Mouse (Mus musculus): ENCODE measurements at regions not wholly inside any gene's neighbourhood (a gene's known extent, or its start where the extent isn't known, plus 50 kb on each side); places are given as distances from the start of the nearest gene placed in this dataset.

- Histone ChIP-seq H3K27me3 (replicated peaks) (no peaks in the 10 kb centered on the region), H3K27ac (no peak overlapping the region), H3K36me3 (replicated peaks) (no peaks in the 10 kb centered on the region), H3K9ac (no peak overlapping the region), H3K9me3 (no peaks in the 10 kb centered on the region), H3K4me2 (no peak overlapping the region), H3K4me3 (no peak overlapping the region), H3K4me1 (no peaks in the 10 kb centered on the region)
- WGBS = 72% methylated on average over 4 of the region's 4 CpGs
- no peak for ATAC-seq (replicated peaks)
Measured at GRCm38 (mm10) chr3:147252226-147252788, 400.1 kb downstream of the Ttll7 start.

DNA sequence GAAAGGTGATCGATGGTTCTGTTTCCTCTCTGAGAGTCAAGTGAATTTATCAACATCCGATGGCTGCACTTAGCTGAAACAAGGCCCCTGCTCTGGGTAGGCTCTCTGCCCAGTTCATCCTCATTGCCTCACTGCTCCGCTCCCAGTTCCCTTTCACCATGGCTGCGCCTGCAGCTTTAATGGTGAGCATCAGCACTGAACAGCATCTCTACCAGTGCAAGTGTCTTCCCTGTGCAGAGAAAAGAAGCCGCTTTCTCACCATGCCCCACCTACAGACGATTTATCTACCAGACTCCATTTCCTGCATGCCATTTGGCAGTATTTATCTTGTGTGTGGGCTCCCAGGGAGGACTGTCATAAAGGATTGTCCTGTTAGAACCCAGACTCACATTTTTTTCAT, 400.6 kb downstream of the Ttll7 start:
- H3K27me3 ChIP-seq (replicated peaks) = no peaks in the 10 kb centered on the region
- no peak overlapping the region for H3K27ac ChIP-seq
- H3K4me3 ChIP-seq = no peak overlapping the region
- H3K36me3 ChIP-seq (replicated peaks) = no peaks in the 10 kb centered on the region
- no peaks in the 10 kb centered on the region for H3K4me1 ChIP-seq
- no peaks in the 10 kb centered on the region for H3K9me3 ChIP-seq
- H3K9ac ChIP-seq = no peak overlapping the region
- no peak overlapping the region for H3K4me2 ChIP-seq
- ATAC-seq (replicated peaks) = no peak
- 74% methylated on average over 6 of the region's 6 CpGs for WGBS

DNA sequence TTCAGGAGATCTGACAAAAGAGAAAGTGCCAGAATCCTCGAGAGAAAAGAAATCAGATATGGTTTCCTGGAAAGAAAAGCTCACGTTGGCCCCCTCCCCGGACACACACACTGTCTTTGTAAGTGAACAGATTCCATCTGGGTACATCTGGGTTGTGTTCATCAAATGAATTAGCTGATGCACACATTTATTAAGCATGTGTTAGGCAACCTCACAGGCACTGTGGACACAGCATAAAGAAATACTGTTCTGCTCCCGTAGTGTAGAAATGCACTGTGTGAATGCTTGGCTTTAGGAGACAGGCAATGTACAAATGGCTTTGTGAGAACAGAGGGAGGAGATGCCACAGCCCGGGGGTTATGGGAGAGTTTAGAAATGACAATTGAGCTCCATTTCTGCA, 402.3 kb downstream of the Ttll7 start:
- H3K9ac ChIP-seq = no peak overlapping the region
- H3K4me2 ChIP-seq = no peak overlapping the region
- H3K27me3 ChIP-seq (replicated peaks) = no peaks in the 10 kb centered on the region
- H3K27ac ChIP-seq = no peak overlapping the region
- no peak for ATAC-seq (replicated peaks)
- H3K9me3 ChIP-seq = no peaks in the 10 kb centered on the region
- no peak overlapping the region for H3K4me3 ChIP-seq
- H3K36me3 ChIP-seq (replicated peaks) = no peaks in the 10 kb centered on the region
- H3K4me1 ChIP-seq = no peaks in the 10 kb centered on the region
- 42% methylated on average over 5 of the region's 5 CpGs for WGBS

- no peak overlapping the region for H3K27ac ChIP-seq
- H3K36me3 ChIP-seq (replicated peaks) = no peaks in the 10 kb centered on the region
- no peak for ATAC-seq (replicated peaks)
- H3K9ac ChIP-seq = no peak overlapping the region
- H3K27me3 ChIP-seq (replicated peaks) = no peaks in the 10 kb centered on the region
- H3K4me1 ChIP-seq = no peaks in the 10 kb centered on the region
- H3K9me3 ChIP-seq = no peaks in the 10 kb centered on the region
- no peak overlapping the region for H3K4me3 ChIP-seq
- WGBS = 86% methylated on average over 10 of the region's 10 CpGs
- no peak overlapping the region for H3K4me2 ChIP-seq
Measured at GRCm38 (mm10) chr3:147260958-147261595, 408.9 kb downstream of the Ttll7 start.

- no peak for ATAC-seq (replicated peaks)
- WGBS = 84% methylated on average over 5 of the region's 5 CpGs
Measured at GRCm38 (mm10) chr3:147266556-147266955, 414.4 kb downstream of the Ttll7 start.

DNA sequence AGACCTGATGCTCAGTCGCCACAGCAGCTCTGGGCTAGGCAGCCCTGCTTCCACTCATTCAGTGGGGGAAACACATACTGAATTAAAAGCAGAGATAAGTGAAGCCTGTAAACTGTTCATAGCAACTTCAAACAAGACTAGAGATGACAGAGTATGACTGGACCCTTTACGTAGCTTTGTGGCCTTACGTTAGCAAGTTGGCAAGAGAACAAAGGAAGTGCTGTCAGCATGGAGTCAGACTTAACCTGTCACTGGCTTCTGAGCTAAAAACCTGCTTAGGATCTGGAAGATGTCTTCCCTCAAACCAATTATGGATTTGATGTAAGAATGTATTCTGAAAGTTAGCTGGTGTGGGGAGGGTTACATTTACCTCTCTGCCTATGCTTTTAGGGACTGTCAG, 421.3 kb downstream of the Ttll7 start:
- no peaks in the 10 kb centered on the region for H3K9me3 ChIP-seq
- no peak for ATAC-seq (replicated peaks)
- H3K4me2 ChIP-seq = no peak overlapping the region
- H3K27ac ChIP-seq = no peak overlapping the region
- H3K36me3 ChIP-seq (replicated peaks) = no peaks in the 10 kb centered on the region
- no peak overlapping the region for H3K4me3 ChIP-seq
- no peaks in the 10 kb centered on the region for H3K4me1 ChIP-seq
- H3K9ac ChIP-seq = no peak overlapping the region
- 53% methylated on average over 3 of the region's 3 CpGs for WGBS
- no peaks in the 10 kb centered on the region for H3K27me3 ChIP-seq (replicated peaks)

More at GRCm38 (mm10) chr3:147266556-147266955, 414.4 kb downstream of the Ttll7 start:
- H3K4me3 ChIP-seq = no peak overlapping the region
- no peaks in the 10 kb centered on the region for H3K9me3 ChIP-seq
- H3K27ac ChIP-seq = no peak overlapping the region
- H3K4me1 ChIP-seq = no peaks in the 10 kb centered on the region
- no peak overlapping the region for H3K9ac ChIP-seq
- no peaks in the 10 kb centered on the region for H3K27me3 ChIP-seq (replicated peaks)
- H3K4me2 ChIP-seq = no peak overlapping the region
- no peaks in the 10 kb centered on the region for H3K36me3 ChIP-seq (replicated peaks)

- Histone ChIP-seq H3K9me3 (no peaks in the 10 kb centered on the region), H3K4me3 (no peak overlapping the region), H3K4me1 (no peaks in the 10 kb centered on the region), H3K4me2 (no peak overlapping the region), H3K27ac (no peak overlapping the region), H3K9ac (no peak overlapping the region), H3K36me3 (replicated peaks) (no peaks in the 10 kb centered on the region), H3K27me3 (replicated peaks) (no peaks in the 10 kb centered on the region)
- no peak for ATAC-seq (replicated peaks)
Measured at GRCm38 (mm10) chr3:147278602-147279001, 426.4 kb downstream of the Ttll7 start.

- 90% methylated on average over 9 of the region's 9 CpGs for WGBS
- Histone ChIP-seq H3K9ac (no peak overlapping the region), H3K27ac (no peak overlapping the region), H3K4me2 (no peak overlapping the region), H3K27me3 (replicated peaks) (no peaks in the 10 kb centered on the region), H3K36me3 (replicated peaks) (no peaks in the 10 kb centered on the region), H3K4me1 (no peaks in the 10 kb centered on the region), H3K9me3 (no peaks in the 10 kb centered on the region), H3K4me3 (no peak overlapping the region)
- no peak for ATAC-seq (replicated peaks)
Measured at GRCm38 (mm10) chr3:147283724-147284123, 431.6 kb downstream of the Ttll7 start.

DNA sequence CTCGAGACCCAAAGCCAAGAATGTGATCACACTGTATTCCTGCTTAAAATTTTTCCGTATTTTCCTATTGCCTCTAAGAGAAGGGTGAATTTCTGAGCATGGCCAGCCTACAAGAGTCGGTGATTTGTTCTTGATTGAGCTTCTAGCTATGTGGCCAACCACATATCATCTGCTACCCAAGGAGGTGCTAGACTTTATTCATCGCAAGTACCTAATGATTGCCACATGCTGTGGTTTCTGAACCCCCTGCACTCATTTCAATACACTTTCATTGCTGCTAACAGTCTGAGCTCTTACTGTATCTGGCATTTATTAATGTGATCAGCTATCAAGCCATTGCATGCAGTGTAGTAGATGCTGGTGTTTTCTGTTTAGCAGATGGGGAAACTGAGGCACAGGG, 432.2 kb downstream of the Ttll7 start:
- no peaks in the 10 kb centered on the region for H3K36me3 ChIP-seq (replicated peaks)
- 92% methylated on average over 4 of the region's 4 CpGs for WGBS

GRCm38 (mm10) chr3:147285496-147285895, 433.3 kb downstream of the Ttll7 start:
- WGBS = 85% methylated on average over 5 of the region's 5 CpGs
- H3K4me2 ChIP-seq = no peak overlapping the region
- no peak for ATAC-seq (replicated peaks)

More for the DNA sequence above, 432.2 kb downstream of the Ttll7 start:
- H3K9me3 ChIP-seq = no peaks in the 10 kb centered on the region
- H3K4me2 ChIP-seq = no peak overlapping the region
- no peak overlapping the region for H3K4me3 ChIP-seq
- no peaks in the 10 kb centered on the region for H3K4me1 ChIP-seq
- no peak overlapping the region for H3K27ac ChIP-seq
- ATAC-seq (replicated peaks) = no peak
- no peaks in the 10 kb centered on the region for H3K27me3 ChIP-seq (replicated peaks)
- H3K9ac ChIP-seq = no peak overlapping the region

GRCm38 (mm10) chr3:147287503-147287902, 435.3 kb downstream of the Ttll7 start:
- no peak overlapping the region for H3K27ac ChIP-seq
- no peaks in the 10 kb centered on the region for H3K9me3 ChIP-seq
- no peak overlapping the region for H3K4me3 ChIP-seq
- H3K27me3 ChIP-seq (replicated peaks) = no peaks in the 10 kb centered on the region
- no peak overlapping the region for H3K4me2 ChIP-seq
- H3K36me3 ChIP-seq (replicated peaks) = no peaks in the 10 kb centered on the region
- WGBS = 78% methylated on average over 8 of the region's 8 CpGs
- H3K4me1 ChIP-seq = no peaks in the 10 kb centered on the region
- H3K9ac ChIP-seq = no peak overlapping the region
- no peak for ATAC-seq (replicated peaks)

More at GRCm38 (mm10) chr3:147285496-147285895, 433.3 kb downstream of the Ttll7 start:
- Histone ChIP-seq H3K27me3 (replicated peaks) (no peaks in the 10 kb centered on the region), H3K9ac (no peak overlapping the region), H3K36me3 (replicated peaks) (no peaks in the 10 kb centered on the region), H3K9me3 (no peaks in the 10 kb centered on the region), H3K4me3 (no peak overlapping the region), H3K27ac (no peak overlapping the region), H3K4me1 (no peaks in the 10 kb centered on the region)

GRCm38 (mm10) chr3:147291696-147292327, 439.6 kb downstream of the Ttll7 start:
- H3K4me1 ChIP-seq = no peaks in the 10 kb centered on the region
- no peak overlapping the region for H3K4me2 ChIP-seq
- no peaks in the 10 kb centered on the region for H3K36me3 ChIP-seq (replicated peaks)
- no peaks in the 10 kb centered on the region for H3K27me3 ChIP-seq (replicated peaks)
- H3K9me3 ChIP-seq = no peaks in the 10 kb centered on the region
- H3K4me3 ChIP-seq = no peak overlapping the region
- WGBS = 89% methylated on average over 10 of the region's 10 CpGs
- H3K9ac ChIP-seq = no peak overlapping the region
- no peak overlapping the region for H3K27ac ChIP-seq
- ATAC-seq (replicated peaks) = no peak

DNA sequence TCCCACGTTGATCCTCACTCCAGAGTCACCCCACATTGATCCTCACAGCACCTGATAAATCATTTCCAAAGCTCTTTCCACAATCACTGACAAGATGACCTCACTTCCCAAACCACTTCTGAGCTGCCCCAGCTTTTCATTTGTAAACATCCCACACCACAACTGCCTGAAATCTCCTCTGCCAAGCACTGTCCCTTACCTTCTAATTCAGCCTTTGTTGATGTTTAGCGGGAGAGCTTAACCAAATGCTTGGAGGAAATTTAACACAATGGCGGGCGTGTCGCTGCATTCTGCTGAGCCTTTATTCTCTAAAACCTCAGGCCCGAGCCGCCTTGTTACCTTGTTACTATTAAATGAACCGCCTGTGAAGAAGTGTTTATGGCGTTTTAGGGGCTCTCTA, 445.9 kb downstream of the Ttll7 start:
- Histone ChIP-seq H3K4me1 (peaks cover 9% of the 10 kb centered on the region; the same call in 1 of the 2 replicates), H3K4me2 (peak overlapping the region; percentile 8; the same call in 1 of the 2 replicates), H3K9me3 (no peaks in the 10 kb centered on the region), H3K9ac (no peak overlapping the region), H3K27me3 (replicated peaks) (no peaks in the 10 kb centered on the region), H3K27ac (no peak overlapping the region), H3K36me3 (replicated peaks) (no peaks in the 10 kb centered on the region), H3K4me3 (no peak overlapping the region)
- 7% methylated on average over 9 of the region's 9 CpGs for WGBS
- ATAC-seq (replicated peaks) = no peak
